Mouse (Mus musculus) erythroblast, embryonic 14.5 days (primary cell): ENCODE data around the gene Trhr2.

Source experiments
- GATA1 ChIP-seq: IDR thresholded peaks from 2 replicates; pipeline ENCODE4 v1.6.1; 2012; ENCODE audit warnings: low read length, inconsistent platforms, mixed read lengths
- TAL1 ChIP-seq: IDR thresholded peaks from 3 replicates; pipeline ENCODE4 v1.6.1; 2012; ENCODE audit warnings: low read length, inconsistent platforms, mixed read lengths

DNA sequence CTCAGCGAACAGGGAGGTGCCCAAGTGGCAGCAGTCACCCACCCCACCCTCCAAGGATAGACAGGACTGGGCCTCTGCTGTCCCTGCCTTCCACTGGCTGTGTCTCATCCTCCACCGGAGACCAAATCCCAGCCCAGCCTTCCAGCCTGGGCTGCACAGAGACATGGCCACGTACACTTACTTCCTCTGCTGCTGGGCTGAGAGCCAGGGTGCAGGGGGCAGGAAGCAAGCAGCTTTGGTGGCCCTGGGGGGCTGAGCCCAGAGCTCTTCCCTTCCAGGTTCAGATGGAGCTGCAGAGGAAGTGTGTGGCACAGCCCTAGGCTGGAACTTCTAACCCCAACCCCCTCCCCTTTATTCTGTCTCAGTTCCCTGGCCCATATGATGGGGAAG, 29.4 kb downstream of the Trhr2 start:
- TF ChIP-seq GATA1: no peak
- TF ChIP-seq TAL1: no peak
